Mouse (Mus musculus): Measurements from ENCODE around the gene Ndufa6.

Ndufa6 gene

GRCm38 (mm10) chr15:82342543-82342935, 11.6 kb downstream of the Ndufa6 start:
- in situ Hi-C loops (cut with MboI; ENCODE audit: unreplicated experiment in 2 of 2), result no loop called here

GRCm38 (mm10) chr15:82341675-82342542, 12.2 kb downstream of the Ndufa6 start:
- in situ Hi-C loops (cut with MboI; ENCODE audit: unreplicated experiment in 2 of 2), result no loop called here

GRCm38 (mm10) chr15:82341036-82341501, 13.1 kb downstream of the Ndufa6 start:
- in situ Hi-C loops (cut with MboI; ENCODE audit: unreplicated experiment in 2 of 2), result no loop called here

GRCm38 (mm10) chr15:82340414-82341035, 13.6 kb downstream of the Ndufa6 start:
- in situ Hi-C loops (cut with MboI; ENCODE audit: unreplicated experiment in 2 of 2), result no loop called here

- in situ Hi-C loops (cut with MboI; ENCODE audit: unreplicated experiment in 2 of 2), result no loop called here
Measured at GRCm38 (mm10) chr15:82339634-82340254, 14.4 kb downstream of the Ndufa6 start.

- in situ Hi-C loops (cut with MboI; ENCODE audit: unreplicated experiment in 2 of 2), result no loop called here
Measured at GRCm38 (mm10) chr15:82339150-82339549, 15.0 kb downstream of the Ndufa6 start.

- in situ Hi-C loops (cut with MboI; ENCODE audit: unreplicated experiment in 2 of 2), result no loop called here
Measured at GRCm38 (mm10) chr15:82338593-82339112, 15.5 kb downstream of the Ndufa6 start, which contains the start of the genes Naga, Pheta2 and Smdt1. Naga (minus strand) TSS chr15:82338925. Pheta2 (plus strand) TSS chr15:82338942. Smdt1 (plus strand) TSS chr15:82338959.

- in situ Hi-C loops (cut with MboI; ENCODE audit: unreplicated experiment in 2 of 2), result no loop called here
Measured at GRCm38 (mm10) chr15:82337875-82338274, 16.2 kb downstream of the Ndufa6 start.

- in situ Hi-C loops (cut with MboI; ENCODE audit: unreplicated experiment in 2 of 2), result no loop called here
Measured at GRCm38 (mm10) chr15:82336629-82337028, 17.5 kb downstream of the Ndufa6 start.

- in situ Hi-C loops (cut with MboI; ENCODE audit: unreplicated experiment in 2 of 2), result no loop called here
Measured at GRCm38 (mm10) chr15:82335194-82335593, 18.9 kb downstream of the Ndufa6 start.

- in situ Hi-C loops (cut with MboI; ENCODE audit: unreplicated experiment in 2 of 2), result no loop called here
Measured at GRCm38 (mm10) chr15:82325382-82325781, 28.7 kb downstream of the Ndufa6 start.

- in situ Hi-C loops (cut with MboI; ENCODE audit: unreplicated experiment in 2 of 2), result no loop called here
Measured at GRCm38 (mm10) chr15:82322195-82322594, 31.9 kb downstream of the Ndufa6 start.

- in situ Hi-C loops (cut with MboI; ENCODE audit: unreplicated experiment in 2 of 2), result no loop called here
Measured at GRCm38 (mm10) chr15:82319613-82320012, 34.5 kb downstream of the Ndufa6 start.

GRCm38 (mm10) chr15:82317839-82318238, 36.3 kb downstream of the Ndufa6 start:
- in situ Hi-C loops (cut with MboI; ENCODE audit: unreplicated experiment in 2 of 2), result no loop called here

- in situ Hi-C loops (cut with MboI; ENCODE audit: unreplicated experiment in 2 of 2), result no loop called here
Measured at GRCm38 (mm10) chr15:82308416-82308815, 45.7 kb downstream of the Ndufa6 start.

- in situ Hi-C loops (cut with MboI; ENCODE audit: unreplicated experiment in 2 of 2), result no loop called here
Measured at GRCm38 (mm10) chr15:82307107-82307506, 47.0 kb downstream of the Ndufa6 start.

Measured in v-Abl transformed pro-B cells (cell line).